Mouse (Mus musculus) liver, embryonic 14.5 days (tissue): ENCODE results near the gene Hectd4.

Experiments
- CTCF ChIP-seq: IDR thresholded peaks from 2 replicates; pipeline ENCODE4 v1.5.1; 2016; ENCODE audit warnings: antibody characterized with exemption, low read depth, control low read depth
- EP300 ChIP-seq: IDR thresholded peaks from 2 replicates; pipeline ENCODE4 v1.6.1; 2016; ENCODE audit warnings: antibody characterized with exemption, low read depth

- TF ChIP-seq CTCF (no peak), EP300 (no peak)
Observed at GRCm38 (mm10) chr5:121239846-121240245, 19.8 kb downstream of the Hectd4 start.
